Mouse (Mus musculus) right cerebral cortex, postnatal 36 days (tissue): ENCODE measurements around the gene Mbd3.

ENCODE experiments used
- DNase-seq, 2 experiments: peaks; one replicate each; pipeline ENCODE4 v3.0.0; 2022; ENCODE audit warnings: low spot score in 2 of 2, mixed read lengths in 1 of 2

Gene Mbd3

DNA sequence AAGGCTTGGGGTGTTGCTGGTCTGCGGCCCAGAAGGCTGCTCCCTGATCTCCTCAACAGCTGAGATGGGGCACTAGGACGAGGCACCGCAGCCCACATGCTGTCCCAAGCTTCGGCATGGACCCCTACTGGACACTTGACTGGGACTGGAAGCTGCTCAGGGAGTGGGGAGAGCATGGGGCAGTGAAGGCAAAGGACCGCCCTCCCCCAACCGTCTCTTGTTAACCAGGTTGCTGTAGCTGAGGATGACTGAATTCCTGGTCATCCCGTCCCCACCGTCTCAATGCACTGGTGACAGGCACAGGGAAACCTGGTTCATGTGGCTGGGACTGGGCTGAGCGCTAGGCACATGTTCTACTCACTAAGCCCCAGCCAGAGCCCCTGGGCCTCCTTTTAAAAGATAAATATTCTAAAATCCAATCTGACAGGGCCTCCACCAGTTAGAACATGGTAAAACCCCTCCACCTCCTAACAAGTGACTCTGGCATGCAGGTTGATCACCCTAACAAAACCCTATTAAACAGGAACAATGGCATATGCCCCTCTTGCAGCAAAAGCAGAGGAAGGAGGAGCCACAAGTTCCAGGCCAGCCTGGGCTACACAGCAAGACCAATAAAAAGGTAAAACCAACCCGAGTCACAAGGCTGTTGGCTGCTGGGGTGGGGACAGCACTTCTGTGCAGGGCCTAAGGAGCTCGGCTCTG lies 2.4 kb downstream of the Mbd3 start:
- no peak for DNase-seq

GRCm38 (mm10) chr10:80395025-80395627 lies 4.2 kb downstream of the Mbd3 start:
- DNase-seq = no peak

- no peak for DNase-seq
Observed at GRCm38 (mm10) chr10:80392687-80393086, 6.7 kb downstream of the Mbd3 start.

GRCm38 (mm10) chr10:80390697-80391096 lies 8.7 kb downstream of the Mbd3 start:
- DNase-seq = no peak

DNA sequence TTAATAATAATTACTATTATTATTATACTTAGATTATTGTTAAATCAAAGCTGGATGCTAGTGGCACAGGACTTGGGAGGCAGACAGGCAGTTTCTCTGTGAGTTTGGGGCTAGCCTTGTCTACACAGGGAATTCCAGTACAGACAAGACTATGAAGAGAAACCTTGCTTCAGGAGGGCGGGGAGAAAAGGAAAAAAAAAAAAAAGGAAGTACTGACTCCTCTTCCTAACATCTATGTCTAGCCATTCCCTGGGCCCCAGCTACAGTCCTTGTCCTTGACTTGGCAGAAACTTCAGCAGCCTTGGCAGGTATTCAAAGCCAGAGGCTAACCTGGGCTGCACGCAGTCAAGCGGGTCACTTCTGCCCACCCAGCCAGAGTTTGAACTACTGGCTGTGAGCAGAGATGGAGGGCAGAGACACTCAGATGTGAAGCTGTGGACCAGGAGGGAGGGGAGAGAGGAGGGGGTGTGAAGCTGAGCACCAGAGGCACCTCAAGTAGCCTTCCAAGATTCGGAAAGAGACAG lies 10.1 kb downstream of the Mbd3 start:
- DNase-seq = no peak

- no peak for DNase-seq
Observed at GRCm38 (mm10) chr10:80388731-80389130, 10.6 kb downstream of the Mbd3 start.

GRCm38 (mm10) chr10:80387522-80387959 lies 11.8 kb downstream of the Mbd3 start, which contains the start of gene Mex3d:
Mex3d (minus strand) TSS chr10:80387659.
- DNase-seq = peak; percentile 69 to 82

DNA sequence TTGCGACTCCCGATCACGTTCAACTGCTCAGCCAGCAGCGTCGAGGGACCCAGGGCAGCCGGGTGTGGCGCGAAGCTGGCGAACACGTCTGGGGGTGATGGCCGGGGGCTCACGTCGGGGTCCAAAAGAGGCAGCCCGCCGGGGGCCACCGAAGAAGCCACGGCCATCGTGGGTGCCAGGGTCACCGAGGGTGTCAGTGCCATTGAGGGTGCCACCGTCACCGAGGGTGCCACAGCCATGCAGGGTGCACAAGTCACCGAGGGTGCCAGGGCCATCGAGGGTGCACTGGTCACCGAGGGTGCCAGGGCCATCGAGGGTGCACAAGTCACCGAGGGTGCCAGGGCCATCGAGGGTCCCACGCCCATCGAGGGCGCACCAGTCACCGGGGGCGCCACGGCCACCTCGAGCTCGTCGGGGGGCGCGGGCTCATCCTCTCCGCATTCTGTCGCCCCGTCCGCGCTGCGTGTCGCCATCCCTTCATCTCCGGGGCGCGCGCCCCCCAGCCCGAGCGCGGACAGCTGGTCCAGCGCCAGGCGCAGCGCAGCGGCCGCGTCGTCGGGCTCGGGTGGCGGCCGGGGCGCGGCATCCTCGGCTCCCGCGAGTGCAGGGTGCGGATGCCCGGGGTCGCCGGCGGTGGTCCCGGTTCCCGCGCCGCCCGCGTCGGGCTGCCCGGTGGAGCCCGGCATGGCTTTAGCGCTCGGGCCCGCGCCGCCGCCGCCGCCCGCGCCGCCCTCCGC lies 12.4 kb downstream of the Mbd3 start:
- no peak for DNase-seq

DNA sequence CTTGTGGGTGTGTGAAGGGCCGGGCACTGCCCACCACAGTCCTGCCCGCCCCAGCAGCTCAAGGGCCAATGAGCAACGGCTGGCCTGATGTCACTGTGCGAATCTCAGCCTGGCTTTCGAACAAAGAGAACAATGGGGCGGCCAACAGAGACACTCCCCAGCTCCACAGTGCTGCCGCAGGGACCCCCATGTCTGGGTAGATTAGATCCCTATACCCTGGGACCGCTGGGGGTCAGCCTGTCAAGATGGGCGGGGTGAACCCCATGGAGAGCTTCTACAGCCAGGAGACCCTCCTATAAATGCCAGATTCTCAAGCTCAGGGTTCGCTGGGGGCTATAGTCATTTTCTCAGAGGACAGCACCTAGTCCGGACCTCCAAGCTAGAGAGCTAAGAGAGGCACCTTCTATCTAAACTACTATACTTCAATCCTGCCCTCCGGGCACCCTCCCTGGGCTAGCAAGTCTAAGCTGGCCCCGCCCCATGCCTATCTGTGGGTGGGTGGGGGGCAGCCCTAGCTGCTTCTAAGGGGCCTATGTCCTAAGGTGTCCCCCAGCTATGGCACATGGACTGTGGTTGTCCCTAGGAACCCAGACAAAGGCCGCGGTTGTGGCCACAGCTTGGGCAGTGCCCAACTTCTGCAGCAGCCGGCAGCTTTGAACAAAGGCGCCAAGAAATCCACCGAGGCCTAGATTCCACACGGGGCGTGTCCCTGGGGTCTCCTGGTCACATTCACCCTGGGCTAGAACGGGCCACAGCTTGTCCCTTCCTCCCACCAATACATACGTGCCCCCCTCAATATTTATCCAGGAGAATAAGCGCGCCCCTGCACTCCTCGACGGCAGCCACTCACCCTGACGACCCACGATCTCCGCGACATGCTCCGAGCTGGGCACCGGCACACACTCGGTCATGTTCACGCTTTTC lies 13.3 kb downstream of the Mbd3 start:
- DNase-seq = no peak

GRCm38 (mm10) chr10:80385310-80385709 lies 14.0 kb downstream of the Mbd3 start:
- DNase-seq = no peak

DNA sequence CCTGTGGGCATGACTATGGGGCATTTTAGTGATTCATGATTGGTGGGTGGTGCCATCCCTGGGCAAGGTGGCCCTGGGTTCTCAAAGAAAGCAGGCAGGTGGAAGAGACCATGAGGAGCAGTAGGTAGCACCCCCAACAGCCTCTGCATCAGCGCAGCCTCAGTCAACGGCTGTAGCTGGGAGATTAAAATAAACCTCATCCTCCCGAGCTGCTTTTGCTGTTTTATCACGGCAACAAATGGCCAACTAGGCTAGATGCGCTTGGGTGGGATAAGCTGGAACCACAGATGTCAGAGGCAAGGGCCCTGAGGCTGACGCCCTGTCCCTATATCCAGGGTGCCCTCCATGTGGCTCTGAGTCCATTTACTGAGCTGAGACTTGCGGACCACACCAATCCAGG lies 14.6 kb downstream of the Mbd3 start:
- DNase-seq = no peak

DNA sequence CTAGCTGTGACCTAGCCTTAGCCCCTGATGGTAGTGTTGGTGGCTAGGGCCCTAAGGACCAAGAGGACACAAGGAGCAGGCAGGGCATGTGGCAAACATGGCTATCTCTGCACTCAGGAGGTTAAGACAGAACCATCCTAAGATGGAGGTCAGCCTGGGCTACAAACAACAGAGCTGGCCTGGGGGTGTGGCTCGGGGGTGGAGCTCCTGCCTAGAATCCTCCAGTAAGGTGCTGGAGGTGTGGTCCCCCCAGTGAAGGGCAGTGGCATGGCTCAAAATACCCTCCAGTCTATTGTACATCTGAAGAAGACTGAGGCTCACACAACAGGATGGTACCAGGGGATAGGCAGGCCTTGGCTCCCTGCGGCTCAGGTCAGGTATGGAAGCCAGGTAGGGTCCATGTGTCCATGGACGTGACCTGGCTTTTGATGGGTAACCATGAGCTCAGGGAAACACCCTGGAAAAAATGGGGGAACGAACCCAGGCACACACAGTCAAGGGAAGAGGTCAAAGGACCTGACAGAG lies 15.2 kb downstream of the Mbd3 start:
- DNase-seq = no peak

GRCm38 (mm10) chr10:80383431-80383830 lies 15.9 kb downstream of the Mbd3 start:
- DNase-seq = no peak

DNA sequence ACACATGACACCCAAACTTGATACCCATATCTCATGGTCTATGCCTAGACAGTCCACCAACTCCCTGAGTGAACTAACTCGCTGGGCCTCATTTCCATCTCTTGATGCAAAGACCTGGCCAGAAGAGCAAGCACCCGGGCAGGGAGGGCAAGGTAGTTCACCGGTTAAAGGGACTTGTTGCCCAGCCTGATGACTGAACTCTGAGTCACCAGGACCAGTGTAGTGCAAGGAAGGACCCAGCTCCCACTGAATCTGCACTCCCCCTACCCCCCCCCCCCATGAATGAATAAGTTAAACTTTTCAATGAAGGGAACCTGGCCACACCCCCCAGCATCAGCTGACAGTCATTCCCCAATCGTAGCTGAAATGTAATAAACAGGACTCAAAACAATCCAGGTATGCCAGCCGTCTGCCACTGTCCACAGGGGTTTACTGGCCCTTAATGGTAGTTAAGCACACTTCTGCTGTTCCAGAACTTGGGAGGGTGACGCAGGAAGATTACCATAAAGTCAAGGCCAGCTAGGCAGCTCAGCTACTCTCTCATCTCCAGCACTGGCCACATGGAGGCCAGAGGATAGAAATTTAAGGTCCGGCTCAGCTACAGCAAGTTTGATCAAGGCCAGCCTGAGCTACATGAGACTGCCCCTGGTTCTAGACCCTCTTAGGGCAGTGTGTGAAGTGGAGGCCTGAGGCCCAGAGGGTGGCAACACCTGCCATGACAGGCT lies 16.5 kb downstream of the Mbd3 start:
- DNase-seq = no peak

DNA sequence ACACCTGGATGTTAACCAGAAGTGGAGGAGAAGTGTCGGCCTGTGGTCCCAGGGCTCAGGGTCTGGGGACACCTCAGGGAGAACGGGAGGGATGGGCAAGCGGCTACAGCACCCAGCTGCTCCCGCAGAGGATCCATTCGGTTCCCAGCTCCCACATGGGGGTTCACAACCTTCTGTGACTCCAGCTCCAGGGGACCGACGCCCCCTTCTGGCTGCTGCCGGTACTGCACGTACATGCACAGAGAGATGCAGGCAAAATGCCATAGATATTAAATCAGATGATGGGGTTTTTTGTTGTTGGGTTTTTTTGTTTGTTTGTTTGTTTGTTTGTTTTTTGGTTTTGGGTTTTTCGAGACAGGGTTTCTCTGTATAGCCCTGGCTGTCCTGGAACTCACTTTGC lies 21.6 kb downstream of the Mbd3 start:
- DNase-seq = no peak

DNA sequence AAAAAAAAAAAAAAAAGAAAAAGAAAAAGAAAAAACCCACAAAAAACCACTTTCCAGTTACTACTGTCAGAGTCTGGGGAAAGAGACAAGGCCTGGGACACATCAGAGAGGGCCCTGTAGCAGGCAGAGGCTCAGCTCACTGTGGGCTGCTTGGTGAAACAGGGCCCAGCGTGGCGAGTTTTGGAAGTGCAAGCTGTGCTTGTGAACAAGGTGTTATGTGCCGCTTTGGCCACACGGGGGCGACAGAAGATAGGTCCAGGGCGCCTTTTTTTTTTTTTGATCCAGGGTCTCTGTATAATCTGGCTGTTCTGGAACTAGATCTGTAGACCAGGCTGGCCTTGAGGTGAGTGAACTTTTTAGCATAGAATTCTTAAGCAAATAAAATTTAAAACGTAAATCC lies 23.2 kb downstream of the Mbd3 start:
- peak; percentile 80 to 82 for DNase-seq

GRCm38 (mm10) chr10:80374063-80374462 lies 25.3 kb downstream of the Mbd3 start:
- DNase-seq = peak in 1 of 2 experiments; percentile 73

DNA sequence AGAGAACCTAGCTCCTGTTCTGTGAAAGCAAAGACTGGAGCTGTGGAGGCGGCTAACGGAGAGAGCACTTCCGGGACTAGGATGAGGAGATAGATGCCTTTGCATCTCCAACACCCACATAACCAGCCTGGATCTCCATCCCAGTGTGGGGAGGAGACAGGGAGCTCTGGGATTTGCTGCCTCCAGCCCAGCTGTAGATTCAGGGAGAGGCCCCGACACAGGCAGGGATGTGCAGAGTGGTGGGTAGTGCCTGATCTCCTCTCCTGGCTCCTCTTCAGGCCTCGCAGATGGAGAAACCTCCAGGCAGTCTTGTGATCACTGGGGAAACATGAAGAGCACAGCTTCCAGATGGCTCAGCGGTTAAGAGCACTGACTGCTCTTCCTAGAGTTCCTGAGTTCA lies 26.6 kb downstream of the Mbd3 start:
- peak; percentile 47 to 65 for DNase-seq

DNA sequence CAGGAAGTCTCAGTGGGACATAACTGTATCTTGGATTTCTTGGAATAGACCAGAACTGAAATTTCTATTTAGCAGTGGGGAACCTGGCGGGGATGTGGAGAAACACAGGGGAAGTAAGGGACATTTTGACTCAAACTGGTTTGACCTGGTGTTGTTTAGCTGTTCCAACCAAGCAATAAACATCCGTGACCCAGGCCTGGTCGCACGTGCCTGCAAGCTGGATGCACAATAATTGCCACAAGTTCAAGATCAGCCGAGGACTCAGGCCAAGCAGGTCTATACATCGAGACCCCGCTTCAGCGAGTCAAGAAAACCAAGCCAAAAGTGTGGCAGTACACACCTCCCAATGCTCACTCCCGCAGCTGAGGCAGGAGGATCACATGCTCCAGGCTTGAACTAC lies 27.4 kb downstream of the Mbd3 start:
- no peak for DNase-seq

DNA sequence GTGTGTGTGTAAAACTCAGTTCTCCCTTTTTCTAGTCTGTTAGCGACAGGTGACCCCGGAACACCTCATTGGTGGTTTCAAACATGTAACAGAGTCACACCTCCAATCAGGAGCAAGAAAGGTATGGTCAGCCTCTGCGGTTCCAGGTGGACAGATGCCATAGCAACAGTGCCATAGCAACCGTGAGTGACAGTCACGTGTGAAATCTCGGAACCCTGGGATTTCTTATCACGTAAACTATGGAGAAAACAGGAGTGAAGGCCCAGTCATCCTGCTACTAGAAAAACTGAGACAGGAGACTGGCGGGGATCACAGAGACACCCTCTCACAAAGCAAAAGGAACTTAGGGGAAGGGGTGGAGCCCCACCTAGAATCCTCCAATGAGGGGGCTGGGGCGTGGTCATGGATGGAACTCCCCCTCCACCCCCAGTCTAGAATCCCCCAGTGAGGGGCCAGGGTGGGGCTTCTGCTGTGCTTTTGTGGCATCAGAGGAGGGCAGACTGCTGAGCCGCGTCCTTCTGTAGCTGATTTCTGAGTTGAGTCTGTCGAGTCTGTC lies 27.9 kb downstream of the Mbd3 start:
- DNase-seq = peak; percentile 56 to 63
